Mouse (Mus musculus): ENCODE measurements around the gene Gas2. TPM values are rescaled to one million over a fixed set of nuclear protein-coding genes. Genes with fewer than 3 reads are reported as not detected.

The Gas2 gene
- polyA plus RNA-seq, 1 experiment = 2.8 TPM

DNA sequence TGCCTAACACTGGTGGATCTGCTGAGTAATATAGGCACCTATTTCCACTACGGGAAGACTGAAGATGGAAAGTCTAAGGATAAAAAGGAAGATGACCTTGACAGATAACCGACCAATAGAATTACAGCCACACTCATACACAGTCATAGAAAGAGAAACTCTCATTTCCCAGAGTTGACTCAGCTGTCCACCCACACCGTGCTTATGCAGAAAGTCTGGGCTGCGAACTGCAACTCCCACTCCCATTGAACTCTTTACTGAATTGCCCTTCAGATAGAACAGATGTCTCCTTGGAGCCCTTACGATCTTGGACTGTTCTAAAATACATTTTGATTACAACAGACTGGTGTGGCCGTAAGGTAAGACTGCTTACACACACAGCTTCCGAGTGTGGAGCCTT, 102.9 kb downstream of the Gas2 start:
- no peak for DNase-seq (ENCODE audit: low spot score)

DNA sequence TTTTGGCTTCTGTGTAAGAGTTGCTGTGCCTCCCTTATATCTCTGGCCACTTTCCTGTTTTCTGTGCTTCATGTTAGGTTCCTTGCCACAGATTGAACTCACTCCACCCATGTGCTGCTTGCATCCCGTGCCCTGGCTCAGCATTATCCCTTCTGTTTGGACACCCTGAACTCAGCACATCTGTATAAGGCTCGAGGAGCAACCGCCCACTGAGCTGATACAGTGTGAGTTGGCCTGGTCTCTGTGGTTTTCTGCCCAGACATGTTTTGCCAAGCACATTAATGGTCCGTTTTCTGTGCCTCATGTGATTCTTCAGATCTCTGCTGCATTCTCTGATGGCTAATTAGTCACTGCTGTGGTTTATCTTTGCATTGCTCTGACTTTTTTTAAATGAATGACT, 105.8 kb downstream of the Gas2 start:
- no peak for DNase-seq (ENCODE audit: low spot score)

DNA sequence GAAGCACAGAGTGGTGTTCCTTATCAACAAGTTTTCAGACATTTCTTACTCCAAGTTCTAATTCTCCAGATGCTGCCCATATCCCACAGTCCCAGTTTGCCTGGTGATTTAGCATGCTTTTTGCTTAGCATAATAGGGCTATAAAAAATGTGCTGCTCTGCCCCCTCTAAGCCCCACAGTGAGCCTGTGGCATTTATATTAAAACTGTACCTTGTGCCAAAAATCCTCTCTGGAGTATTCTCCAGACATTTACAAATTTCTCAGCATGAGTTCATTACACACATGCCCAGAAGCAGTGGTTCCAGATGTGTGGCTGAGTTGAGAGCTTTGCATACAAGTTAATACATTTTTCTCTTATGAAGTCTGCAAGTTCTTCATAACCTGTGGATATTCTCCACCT, 107.6 kb downstream of the Gas2 start:
- no peak for DNase-seq (ENCODE audit: low spot score)

DNA sequence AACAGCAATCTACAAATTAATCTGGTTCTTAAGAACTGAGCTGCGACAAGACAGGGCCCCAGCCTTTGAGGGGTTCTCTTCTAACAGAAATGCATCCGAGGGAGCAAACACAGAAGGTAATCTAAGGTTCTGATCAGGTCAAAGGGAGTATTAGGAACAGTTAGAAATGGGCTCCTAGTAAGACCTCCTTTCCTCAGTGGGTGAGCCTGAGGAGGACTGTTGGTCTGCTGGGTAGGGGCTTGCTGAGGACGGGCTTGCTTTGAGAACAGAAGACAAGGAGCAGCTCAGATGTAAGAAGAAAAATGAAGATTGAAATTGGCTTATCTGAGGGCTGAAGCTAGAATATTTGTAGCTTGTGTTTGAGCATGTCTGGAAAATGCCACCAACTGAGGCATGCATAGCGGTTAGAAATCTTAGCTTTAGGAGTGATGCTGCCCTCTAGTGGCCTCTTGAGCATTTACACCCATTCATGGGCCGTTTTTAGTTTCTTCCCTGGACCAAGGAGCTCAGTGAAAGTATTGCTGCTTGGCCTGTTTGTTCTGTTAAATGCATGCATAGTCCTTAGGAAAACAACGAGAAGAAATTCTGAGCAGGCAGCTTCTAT, 110.5 kb downstream of the Gas2 start:
- DNase-seq (ENCODE audit: low spot score) = no peak

DNA sequence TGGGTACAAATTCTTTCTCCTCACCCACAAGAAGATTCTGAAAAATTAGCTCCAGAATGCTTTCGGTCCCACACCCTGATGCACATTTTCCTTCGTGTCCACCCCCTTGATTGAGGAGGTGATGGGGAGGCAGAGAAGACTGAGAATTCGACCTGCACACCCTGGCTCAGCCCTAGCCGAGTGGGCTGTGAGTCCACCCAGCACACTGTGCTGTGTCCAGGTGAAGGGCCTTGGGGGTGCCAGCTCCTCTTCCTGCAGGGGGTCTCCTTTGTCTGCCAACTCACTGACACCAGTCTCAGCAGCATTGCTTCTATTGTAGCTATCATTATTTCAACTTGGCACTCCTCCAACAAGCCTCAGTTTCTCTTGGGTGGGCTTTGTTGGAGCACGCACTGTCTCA, 111.3 kb downstream of the Gas2 start:
- no peak for DNase-seq (ENCODE audit: low spot score)

DNA sequence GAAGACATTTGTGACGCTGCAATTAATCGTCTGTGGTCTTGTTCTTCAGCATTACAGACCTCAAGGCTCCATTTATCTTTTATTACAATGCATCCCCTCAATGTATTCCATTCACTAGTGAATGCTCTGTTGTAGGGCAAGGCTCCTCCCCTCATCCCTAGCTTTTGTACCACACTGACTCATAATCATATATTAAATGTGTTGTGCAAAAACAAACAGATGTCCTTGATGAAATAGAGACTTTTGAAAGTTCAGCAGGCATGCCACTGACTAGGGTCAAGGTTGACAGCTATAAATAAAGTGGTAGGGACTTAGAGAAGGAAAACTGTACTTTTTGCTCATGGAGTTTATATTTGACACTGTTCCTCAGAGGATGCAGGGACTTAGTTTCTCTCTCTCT, 111.7 kb downstream of the Gas2 start:
- DNase-seq (ENCODE audit: low spot score) = no peak

DNA sequence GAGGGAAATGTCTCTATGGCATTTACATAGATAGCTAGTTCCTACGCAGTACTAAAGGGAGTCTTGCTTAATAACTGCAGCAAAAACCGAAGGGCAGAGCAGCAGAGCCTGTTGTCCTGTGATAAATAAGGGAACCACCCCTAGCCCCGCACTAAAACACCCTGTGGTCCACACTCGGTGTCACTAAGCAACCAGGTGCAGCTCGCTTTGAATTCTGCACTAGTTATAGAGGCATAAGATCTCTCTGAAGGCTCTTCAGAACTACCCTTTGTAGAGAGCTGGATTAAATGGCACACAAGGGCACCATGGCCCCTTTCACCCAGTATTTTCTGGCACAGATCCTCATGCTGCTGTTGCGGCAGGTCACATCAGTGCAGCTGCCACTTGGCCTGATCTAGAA, 113.4 kb downstream of the Gas2 start:
- no peak for DNase-seq (ENCODE audit: low spot score)

DNA sequence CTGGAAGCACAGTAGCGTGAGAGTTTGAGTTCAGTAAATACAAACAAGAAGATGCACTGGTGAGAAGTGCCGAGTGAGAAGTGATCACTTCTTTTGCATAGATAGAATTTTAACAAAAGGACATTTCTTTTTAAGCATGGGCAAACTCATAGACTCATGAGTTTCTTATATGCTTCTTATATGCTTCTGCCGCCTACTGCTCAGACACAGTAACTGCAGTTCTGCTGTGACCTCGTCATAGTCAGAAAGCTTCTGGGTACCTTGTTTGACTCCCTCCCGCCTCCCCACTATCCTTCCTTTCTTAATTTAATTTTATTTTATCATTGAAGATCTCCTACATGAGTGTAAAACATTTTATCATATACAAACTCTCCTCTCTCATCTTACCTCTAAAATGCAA, 117.5 kb downstream of the Gas2 start:
- DNase-seq (ENCODE audit: low spot score) = no peak

DNA sequence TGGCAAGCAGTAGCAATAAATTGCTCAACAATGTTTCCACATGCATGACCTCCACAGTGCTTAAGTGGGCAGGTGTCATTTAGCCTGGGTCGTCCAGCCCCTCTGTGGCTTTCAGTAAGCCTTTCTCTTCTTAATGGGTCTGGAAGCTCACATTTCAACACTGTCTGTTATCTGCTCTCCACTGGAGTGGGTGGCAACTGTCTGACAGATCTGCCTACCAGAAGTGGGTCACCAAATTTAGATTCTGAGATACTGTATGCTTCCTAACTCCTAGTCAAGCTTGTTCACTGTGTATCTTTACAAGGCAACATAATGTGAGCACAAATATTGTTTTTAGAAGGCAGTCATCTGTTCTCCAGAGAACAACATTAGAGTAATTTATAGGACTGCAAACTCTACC, 120.5 kb downstream of the Gas2 start:
- DNase-seq (ENCODE audit: low spot score) = no peak

DNA sequence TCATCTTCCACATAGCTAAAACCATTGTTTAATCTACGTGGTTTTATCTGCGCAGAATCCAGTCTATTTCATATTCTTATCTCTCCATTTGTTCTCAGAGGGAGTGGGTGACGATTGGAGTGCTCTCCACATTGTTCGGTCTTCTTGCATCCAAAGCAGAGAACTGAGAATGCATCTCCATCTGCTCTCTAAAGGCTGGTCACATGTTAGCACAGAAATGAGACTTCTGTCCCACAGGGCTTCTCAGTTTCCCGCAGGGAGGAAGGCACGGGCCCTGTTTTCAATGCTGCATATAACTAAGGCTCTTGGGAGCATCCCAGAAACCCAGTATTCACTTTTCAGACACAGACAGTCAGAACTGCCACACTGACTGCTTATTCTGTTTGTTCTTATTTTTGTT, 123.9 kb downstream of the Gas2 start:
- no peak for DNase-seq (ENCODE audit: low spot score)

DNA sequence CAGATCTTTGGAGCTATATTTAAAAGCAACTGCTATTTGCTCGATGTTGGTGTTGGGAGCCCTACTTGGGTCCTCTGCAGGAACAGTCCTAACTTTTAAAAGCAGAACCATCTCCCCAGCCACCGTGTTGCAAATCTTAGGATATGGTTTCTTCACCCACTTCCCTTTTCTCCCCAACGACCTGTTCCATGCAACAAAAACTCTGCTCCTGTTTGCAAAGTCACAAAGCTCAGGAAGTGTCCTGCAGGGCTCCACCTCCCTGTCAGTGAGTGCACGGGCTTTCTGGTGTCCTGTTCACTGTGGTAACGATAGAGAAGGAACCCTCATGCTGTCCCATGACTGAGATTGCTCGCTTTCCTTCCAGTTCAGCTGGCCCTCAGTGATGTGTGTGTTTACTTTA, 125.1 kb downstream of the Gas2 start:
- no peak for DNase-seq (ENCODE audit: low spot score)

DNA sequence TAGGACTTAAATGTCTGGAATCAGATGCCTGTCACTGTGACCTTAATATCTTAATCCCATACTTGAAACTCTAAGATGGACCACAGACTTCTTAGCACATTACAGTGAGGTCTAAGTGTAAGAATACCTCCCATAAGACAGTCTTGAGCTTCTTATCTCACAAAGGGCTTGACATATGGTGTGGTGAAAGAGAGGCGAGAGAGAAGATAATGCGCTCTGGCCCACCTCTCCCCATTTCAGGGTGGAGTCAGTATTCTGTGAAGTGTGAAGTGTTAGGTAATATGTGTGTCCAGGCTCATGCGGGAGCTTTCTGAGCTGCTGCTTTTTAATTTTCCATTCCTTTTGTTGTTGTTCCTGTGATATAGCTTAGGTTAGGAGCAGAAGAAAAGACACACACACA, 129.2 kb downstream of the Gas2 start:
- no peak for DNase-seq (ENCODE audit: low spot score)

DNA sequence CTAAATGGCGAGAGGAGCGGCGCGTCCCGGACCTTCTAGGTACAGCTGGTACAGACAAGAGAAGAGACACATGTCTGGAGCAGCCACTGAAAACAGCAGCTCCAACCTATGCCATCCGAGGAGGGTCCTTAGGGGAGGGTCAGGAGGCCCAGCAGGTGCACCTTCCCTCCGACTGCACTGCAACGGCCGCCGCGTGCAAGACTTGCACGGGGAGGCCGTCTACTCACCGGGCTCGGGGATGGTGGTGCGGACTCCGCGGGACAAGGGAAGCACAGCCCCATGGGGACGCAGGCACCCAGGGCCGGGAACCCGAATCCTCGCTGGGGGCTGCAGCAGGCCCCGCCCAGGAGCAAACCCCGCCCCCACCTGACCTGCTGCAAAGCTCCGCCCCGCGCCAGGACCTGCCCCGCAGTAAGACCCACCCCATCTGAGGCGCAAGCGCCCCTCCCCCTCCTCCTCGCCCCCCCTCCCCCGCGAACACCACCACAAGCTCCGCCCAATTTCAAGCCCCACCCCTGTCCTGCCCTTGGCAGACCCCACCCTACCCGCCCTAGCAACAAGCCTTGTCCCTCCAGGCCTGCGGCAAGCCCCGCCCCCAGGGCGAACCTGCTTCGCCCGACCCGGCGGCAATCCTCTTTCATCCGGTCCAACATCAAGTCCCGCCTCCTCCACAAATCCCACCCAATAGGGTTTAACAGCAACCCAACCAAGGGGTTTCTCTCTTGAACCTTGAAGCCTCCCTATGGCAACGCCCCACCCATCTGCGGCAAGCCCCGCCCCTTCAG, 143.9 kb downstream of the Gas2 start, which contains the start of gene Svip:
TSS of gene Svip (minus strand) at position 508 of the 785 bp plus-strand sequence.
- peak; percentile 61 for DNase-seq (ENCODE audit: low spot score)

DNA sequence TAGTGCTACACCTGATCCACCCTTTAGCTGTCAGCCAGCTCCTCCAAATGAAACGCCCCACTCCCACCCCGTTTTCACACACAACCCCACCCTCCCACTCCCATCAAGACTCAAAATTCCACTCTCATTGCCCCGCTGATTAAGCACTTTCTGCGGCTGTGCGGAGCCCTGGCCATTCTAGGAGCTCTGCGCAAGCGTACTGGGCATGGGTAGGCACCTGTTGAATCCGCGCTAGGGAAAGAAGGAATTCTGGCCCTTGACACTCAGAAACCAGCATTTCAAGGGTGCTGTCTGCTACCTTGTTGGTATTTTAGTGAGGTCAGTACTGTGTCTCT, 144.4 kb downstream of the Gas2 start:
- DNase-seq (ENCODE audit: low spot score) = no peak

DNA sequence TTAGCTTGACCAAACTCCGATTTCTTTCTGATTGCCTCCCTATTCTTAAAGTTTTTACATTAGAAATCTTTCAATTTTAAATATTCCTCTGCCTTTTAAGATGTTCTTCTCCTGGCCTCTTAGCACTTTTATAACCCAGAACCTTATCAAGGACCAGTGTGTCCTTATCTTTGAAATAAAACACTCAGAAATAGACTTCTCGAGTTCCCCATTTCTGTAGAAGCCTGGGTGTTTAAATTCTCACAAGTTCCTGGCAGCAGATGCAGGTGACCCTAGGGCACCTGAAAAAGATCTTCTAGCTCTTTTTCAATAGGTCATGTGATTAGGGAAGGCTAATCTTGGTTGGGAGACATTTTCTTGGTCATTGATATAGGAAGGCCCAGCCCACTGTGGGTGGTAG, 145.3 kb downstream of the Gas2 start:
- no peak for DNase-seq (ENCODE audit: low spot score)

DNA sequence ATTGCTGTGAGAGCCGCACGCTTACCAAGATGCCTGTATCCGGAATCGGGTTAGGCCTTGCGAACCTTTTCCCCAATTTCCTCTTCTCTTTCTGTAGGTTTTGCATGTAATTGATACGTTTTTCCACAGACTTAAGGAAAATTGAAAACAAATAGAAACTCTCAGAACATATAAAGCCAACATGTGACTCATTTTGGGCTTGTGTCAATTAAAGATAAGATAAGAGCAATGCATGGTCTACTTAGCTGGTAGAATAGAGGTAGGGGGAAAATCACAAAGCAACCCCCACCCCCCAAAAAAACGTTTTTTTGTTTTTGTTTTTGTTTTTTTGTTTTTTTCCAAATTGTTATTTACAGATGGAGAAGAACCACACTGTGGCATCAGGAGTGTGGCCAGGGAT, 151.6 kb downstream of the Gas2 start:
- DNase-seq (ENCODE audit: low spot score) = no peak

DNA sequence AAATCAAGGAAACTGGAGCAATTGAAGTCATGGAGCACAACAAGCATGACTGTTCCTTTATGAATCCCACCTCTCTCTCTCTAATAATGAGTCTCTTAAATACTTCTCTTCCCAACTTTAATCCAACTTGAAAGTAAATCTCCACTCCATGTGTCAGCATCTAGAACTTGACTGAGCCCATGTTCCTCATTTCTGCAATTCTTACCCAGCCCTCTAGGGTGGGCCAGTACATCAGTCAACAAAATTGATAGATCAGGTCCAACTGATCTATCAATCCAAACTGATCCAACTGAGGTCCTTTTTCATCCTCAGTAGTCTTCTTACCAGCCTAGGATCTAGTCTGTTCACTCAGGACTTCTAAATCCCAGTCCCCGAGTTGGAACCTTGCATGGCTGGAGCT, 153.4 kb downstream of the Gas2 start:
- no peak for DNase-seq (ENCODE audit: low spot score)

DNA sequence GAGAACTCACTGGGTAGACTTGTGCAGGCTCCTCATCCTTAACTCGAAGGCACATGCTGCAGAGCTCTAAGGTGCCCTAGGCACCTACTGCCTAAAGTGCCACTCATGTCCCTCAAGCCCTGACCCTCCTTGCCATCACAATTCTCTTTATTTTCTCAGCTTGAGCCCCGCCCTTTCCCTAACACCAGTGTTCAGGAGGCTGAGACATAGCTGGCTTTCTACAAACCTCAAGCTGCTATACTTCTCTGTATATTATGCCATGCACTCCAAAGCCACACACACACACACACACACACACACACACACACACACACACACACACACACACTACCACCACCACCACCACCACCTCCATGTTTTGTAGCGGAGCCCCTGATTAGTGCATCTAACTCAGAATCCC, 153.8 kb downstream of the Gas2 start, which contains the start of gene 1700015G11Rik:
TSS of gene 1700015G11Rik (minus strand) at position 101 of the 400 bp plus-strand sequence.
- no peak for DNase-seq (ENCODE audit: low spot score)

DNA sequence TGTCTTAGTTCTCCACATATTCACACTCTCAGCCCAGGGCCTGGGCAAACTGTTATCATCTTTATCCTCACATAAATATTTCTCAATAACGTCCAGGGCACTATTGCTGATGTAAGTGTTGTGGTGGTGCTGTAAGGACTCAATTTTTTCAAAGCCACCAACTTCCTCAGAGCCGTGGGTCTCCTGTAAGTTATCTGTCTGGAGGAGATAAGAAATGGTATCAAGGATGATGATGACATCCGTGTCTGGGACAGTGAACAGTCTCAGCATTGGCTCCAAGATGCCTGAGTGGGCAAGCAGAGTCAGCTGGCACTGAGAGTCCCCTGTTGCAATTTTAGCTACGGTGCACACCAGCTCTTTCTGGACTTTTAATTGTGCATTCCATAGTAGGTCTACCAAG, 160.2 kb downstream of the Gas2 start:
- DNase-seq (ENCODE audit: low spot score) = no peak

DNA sequence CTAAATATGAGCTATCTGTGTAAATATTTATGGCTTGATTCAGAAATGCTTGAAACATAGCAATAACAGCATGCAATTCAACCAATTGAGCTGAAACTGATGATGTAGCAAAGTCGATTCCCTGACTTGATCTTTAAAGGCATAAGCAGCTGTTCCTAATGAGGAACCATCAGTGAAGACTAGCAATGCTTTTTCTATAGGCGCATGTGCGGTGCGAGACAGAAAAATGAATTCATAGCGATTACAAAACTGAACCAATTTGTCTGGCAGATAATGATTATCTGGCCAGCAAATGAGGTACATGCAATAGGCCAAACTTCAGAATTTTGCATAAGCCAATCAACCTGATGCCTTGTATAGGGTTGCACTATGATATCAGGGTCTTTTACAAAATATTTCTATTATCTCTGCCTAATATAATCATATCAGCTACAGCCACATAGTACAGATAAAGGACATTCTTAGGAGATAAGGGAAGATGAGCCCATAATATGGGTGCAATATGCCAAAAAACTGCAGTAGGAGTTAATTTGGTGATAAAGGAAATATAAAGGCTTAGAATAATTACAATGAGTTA, 162.3 kb downstream of the Gas2 start:
- no peak for DNase-seq (ENCODE audit: low spot score)

DNA sequence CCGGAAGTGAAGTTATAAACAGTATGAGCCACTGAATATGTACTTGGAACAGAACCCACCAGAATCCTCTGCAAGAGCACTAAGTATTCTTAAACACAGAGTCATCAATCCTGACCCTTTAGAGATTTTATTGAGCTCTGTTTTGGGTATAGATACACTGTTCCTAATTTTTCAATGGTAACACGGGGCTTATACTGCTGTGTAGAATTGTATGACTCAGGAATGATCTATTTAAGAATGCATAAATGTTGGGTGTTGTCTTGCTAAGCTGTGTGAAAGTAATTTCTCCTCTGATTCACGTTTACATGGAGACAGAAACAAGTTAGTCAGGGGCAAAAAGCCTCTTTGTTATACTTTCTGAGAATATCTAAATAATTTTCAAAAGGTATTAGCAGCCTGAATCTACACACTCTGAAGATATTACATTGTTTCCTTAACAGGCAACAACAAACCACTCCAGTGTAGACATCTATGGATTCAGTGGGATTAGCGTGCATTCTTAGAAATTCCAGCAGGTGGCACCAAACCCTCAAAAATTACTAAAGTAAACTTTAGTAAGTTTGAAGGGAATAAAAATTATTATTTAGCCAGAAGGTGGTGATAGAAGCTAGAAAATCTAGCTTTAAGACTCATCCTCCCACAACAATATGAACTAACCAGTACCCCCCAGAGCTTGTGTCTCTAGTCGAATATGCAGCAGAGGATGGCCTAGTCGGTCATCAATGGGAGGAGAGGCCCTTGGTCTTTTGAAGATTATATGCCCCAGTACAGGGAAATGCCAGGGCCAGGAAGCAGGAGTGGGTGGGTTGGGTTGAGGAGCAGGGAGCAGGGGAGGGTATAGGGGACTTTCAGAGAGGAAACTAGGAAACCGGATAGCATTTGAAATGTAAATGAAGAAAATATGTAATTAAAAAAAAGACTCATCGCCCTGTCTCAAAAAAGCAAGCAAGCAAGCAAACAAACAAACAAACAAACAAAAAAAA, 176.1 kb downstream of the Gas2 start:
- no peak for DNase-seq (ENCODE audit: low spot score)

Data from urinary bladder, adult 2 months (tissue).